Comparison of ENCODE assay signal across 9 mouse cellular contexts in genomic region chr8:64947698-64948034, GRCm38 (mm10). TPM values are rescaled to one million over a fixed set of nuclear protein-coding genes. Genes with fewer than 3 reads are reported as not detected.
DNase-seq lines count a peak whose midpoint lies in the region; ATAC-seq and TF ChIP-seq lines count a peak whose summit lies in the region.
"Had no signal": no experiment of that assay in that cellular context is flagged by ENCODE, and none has a peak within 500 bp of the region (broad histone marks: within the 10 kb centered on the region; RNA-seq: fewer than 3 reads in every experiment).

No protein-coding gene starts in this region.

- ATAC-seq in lung, embryonic 14.5 days (ENCODE audit: insufficient read depth): no peak
- no peak for ATAC-seq in embryonic facial prominence, embryonic 14.5 days (ENCODE audit: low read depth)
- no peak for ATAC-seq in intestine, postnatal 0 days
- ATAC-seq in neural tube, embryonic 14.5 days (ENCODE audit: low read depth): no peak

- peak overlapping the region; percentile 61 for H3K4me2 ChIP-seq in lung, embryonic 14.5 days
- H3K4me2 ChIP-seq in embryonic facial prominence, embryonic 14.5 days (ENCODE audit: low read depth, low read length): peak overlapping the region; percentile 63
- peak overlapping the region; percentile 72 for H3K4me2 ChIP-seq in intestine, postnatal 0 days (replicated peaks; ENCODE audit: low read depth)
- peak overlapping the region; percentile 52 for H3K4me2 ChIP-seq in neural tube, embryonic 14.5 days (ENCODE audit: low read depth, low read length)

- no peaks in the 10 kb centered on the region; the same call in 1 of the 2 replicates for H3K27me3 ChIP-seq in lung, embryonic 14.5 days (ENCODE audit: insufficient read depth, low read length)
- H3K27me3 ChIP-seq in embryonic facial prominence, embryonic 14.5 days (replicated peaks; ENCODE audit: control insufficient read depth, insufficient read depth, low read length): 0 out of 2 replicates have a peak, but pooled peaks cover 6% of the 10 kb centered on the region
- H3K27me3 ChIP-seq in intestine, postnatal 0 days (replicated peaks; ENCODE audit: control insufficient read depth, insufficient read depth, low read length): no peaks in the 10 kb centered on the region; the same call in 1 of the 2 replicates
- no peaks in the 10 kb centered on the region for H3K27me3 ChIP-seq in neural tube, embryonic 14.5 days (ENCODE audit: control insufficient read depth, insufficient read depth, low read length)

- H3K4me1 ChIP-seq in lung, embryonic 14.5 days (ENCODE audit: insufficient read depth): no peaks in the 10 kb centered on the region
- H3K4me1 ChIP-seq in embryonic facial prominence, embryonic 14.5 days (ENCODE audit: control insufficient read depth, insufficient read depth, low read length): no peaks in the 10 kb centered on the region
- no peaks in the 10 kb centered on the region; the same call in 1 of the 2 replicates for H3K4me1 ChIP-seq in intestine, postnatal 0 days (replicated peaks; ENCODE audit: control insufficient read depth, insufficient read depth, low read length)
- H3K4me1 ChIP-seq in neural tube, embryonic 14.5 days (ENCODE audit: control insufficient read depth, insufficient read depth, low read length): no peaks in the 10 kb centered on the region; the same call in 1 of the 2 replicates

- peak overlapping the region; percentile 63; the same call in 1 of the 2 replicates for H3K27ac ChIP-seq in lung, embryonic 14.5 days (ENCODE audit: low read depth)
- H3K27ac ChIP-seq in embryonic facial prominence, embryonic 14.5 days (replicated peaks; ENCODE audit: low read depth, low read length): peak overlapping the region; percentile 59
- peak overlapping the region; percentile 92 for H3K27ac ChIP-seq in intestine, postnatal 0 days (ENCODE audit: low read depth, low read length)
- H3K27ac ChIP-seq in neural tube, embryonic 14.5 days (ENCODE audit: low read depth, low read length): peak overlapping the region; percentile 63

- no peak for DNase-seq in lung, embryonic 14.5 days
- DNase-seq in lung, postnatal 25 days (ENCODE audit: low spot score): no peak
- DNase-seq in embryonic facial prominence, embryonic 14.5 days (ENCODE audit: low spot score): no peak
- no peak for DNase-seq in gastrocnemius, adult 18-20 months (ENCODE audit: low spot score)
- no peak for DNase-seq in adipocyte (ENCODE audit: low spot score)
- DNase-seq in gastrocnemius, postnatal 25 days: no peak

- H3K9ac ChIP-seq in lung, embryonic 14.5 days: peak overlapping the region; percentile 72
- H3K9ac ChIP-seq in embryonic facial prominence, embryonic 14.5 days (ENCODE audit: low read depth, low read length): peak overlapping the region; percentile 77
- peak overlapping the region; percentile 76 for H3K9ac ChIP-seq in intestine, postnatal 0 days (ENCODE audit: low read depth, low read length)
- H3K9ac ChIP-seq in neural tube, embryonic 14.5 days (replicated peaks; ENCODE audit: low read depth, low read length): peak overlapping the region; percentile 54

- H3K36me3 ChIP-seq in lung, embryonic 14.5 days (ENCODE audit: insufficient read depth): no peaks in the 10 kb centered on the region
- H3K36me3 ChIP-seq in embryonic facial prominence, embryonic 14.5 days (ENCODE audit: control insufficient read depth, insufficient read depth, low read length): no peaks in the 10 kb centered on the region
- H3K36me3 ChIP-seq in intestine, postnatal 0 days (ENCODE audit: control insufficient read depth, insufficient read depth): no peaks in the 10 kb centered on the region
- H3K36me3 ChIP-seq in neural tube, embryonic 14.5 days (ENCODE audit: control insufficient read depth, insufficient read depth, low read length): no peaks in the 10 kb centered on the region

- TF ChIP-seq CTCF in lung, embryonic 14.5 days (IDR thresholded peaks at IDR 0.05; ENCODE audit: low read depth): no peak
- TF ChIP-seq CTCF in intestine, postnatal 0 days (IDR thresholded peaks at IDR 0.05; ENCODE audit: low read depth): no peak

- WGBS in lung, embryonic 14.5 days: 7% methylated on average over 10 of the region's 10 CpGs
- 10% methylated on average over 10 of the region's 10 CpGs for WGBS in embryonic facial prominence, embryonic 14.5 days
- WGBS in intestine, postnatal 0 days: 8% methylated on average over 10 of the region's 10 CpGs
- WGBS in neural tube, embryonic 14.5 days: 9% methylated on average over 10 of the region's 10 CpGs

- no peaks in the 10 kb centered on the region for H3K9me3 ChIP-seq in lung, embryonic 14.5 days (ENCODE audit: low read depth, low read length)
- no peaks in the 10 kb centered on the region for H3K9me3 ChIP-seq in embryonic facial prominence, embryonic 14.5 days (ENCODE audit: control insufficient read depth, low read length)
- H3K9me3 ChIP-seq in intestine, postnatal 0 days (ENCODE audit: control insufficient read depth): no peaks in the 10 kb centered on the region
- no peaks in the 10 kb centered on the region for H3K9me3 ChIP-seq in neural tube, embryonic 14.5 days (ENCODE audit: control insufficient read depth, low read length)

- peak overlapping the region; percentile 75 for H3K4me3 ChIP-seq in lung, embryonic 14.5 days (ENCODE audit: low read depth, low read length)
- peak overlapping the region; percentile 88 for H3K4me3 ChIP-seq in embryonic facial prominence, embryonic 14.5 days (ENCODE audit: low read depth, low read length)
- peak overlapping the region; percentile 76 for H3K4me3 ChIP-seq in intestine, postnatal 0 days (ENCODE audit: low read depth, low read length)
- peak overlapping the region; percentile 69 for H3K4me3 ChIP-seq in neural tube, embryonic 14.5 days (ENCODE audit: low read depth, low read length)

RNA-seq across cellular contexts. Expression of gene Tmem192, which starts 0.7 kb away (rescaled TPM):
- polyA plus RNA-seq in lung, embryonic 14.5 days (2014; fragmentation: Nextera tagmentation; extraction: Ambion mirVana): 27.9 and 29.1 TPM in 2 replicates
- polyA plus RNA-seq in embryonic facial prominence, embryonic 14.5 days (2014; fragmentation: Nextera tagmentation; extraction: Ambion mirVana): 23.2 and 25.5 TPM in 2 replicates
- polyA plus RNA-seq in intestine, postnatal 0 days (2015; fragmentation: Nextera tagmentation; extraction: Ambion mirVana): 89.2 and 90.4 TPM in 2 replicates
- polyA plus RNA-seq in neural tube, embryonic 14.5 days (2014; fragmentation: Nextera tagmentation; extraction: Ambion mirVana): 36.7 and 42.7 TPM in 2 replicates
- total RNA-seq in gastrocnemius, adult 18-20 months (2021): 10 to 100 TPM; 21.8 TPM
- total RNA-seq in gastrocnemius, postnatal 25 days (2021): 10 to 100 TPM; 13.4 to 14.4 TPM

RNA-seq across cellular contexts. Expression of gene Trim75, which starts 40.0 kb away (rescaled TPM):
- polyA plus RNA-seq in lung, embryonic 14.5 days (2014; fragmentation: Nextera tagmentation; extraction: Ambion mirVana): not detected in 2 replicates
- not detected in 2 replicates for polyA plus RNA-seq in embryonic facial prominence, embryonic 14.5 days (2014; fragmentation: Nextera tagmentation; extraction: Ambion mirVana)
- not detected in 2 replicates for polyA plus RNA-seq in intestine, postnatal 0 days (2015; fragmentation: Nextera tagmentation; extraction: Ambion mirVana)
- 0.05 and 0.08 TPM in 2 replicates for polyA plus RNA-seq in neural tube, embryonic 14.5 days (2014; fragmentation: Nextera tagmentation; extraction: Ambion mirVana)
- total RNA-seq in gastrocnemius, adult 18-20 months (2021): not detected
- not detected for total RNA-seq in gastrocnemius, postnatal 25 days (2021)
- polyA plus RNA-seq: thymus, postnatal 0 days had no signal
